16 mouse cellular contexts compared by ENCODE assay signal in genomic region chr14:30922053-30922670, GRCm38 (mm10). TPM values are rescaled to one million over a fixed set of nuclear protein-coding genes. Genes with fewer than 3 reads are reported as not detected.
DNase-seq lines count a peak whose midpoint lies in the region; ATAC-seq and TF ChIP-seq lines count a peak whose summit lies in the region.
"Had no signal": no experiment of that assay in that cellular context is flagged by ENCODE, and none has a peak within 500 bp of the region (broad histone marks: within the 10 kb centered on the region; RNA-seq: fewer than 3 reads in every experiment).

No protein-coding gene starts in this region.

- peak; percentile 70; the same call in 1 of the 2 replicates for ATAC-seq in forebrain, embryonic 14.5 days
- ATAC-seq in lung, embryonic 14.5 days (ENCODE audit: insufficient read depth) = peak; percentile 68; the same call in 1 of the 2 replicates
- no peak for ATAC-seq in liver, embryonic 13.5 days (ENCODE audit: low read depth)
- ATAC-seq in erythroblast, adult 5-6 weeks (replicated peaks; ENCODE audit: low FRiP score, poor library complexity, severe bottlenecking) = no peak

- DNase-seq in forebrain, embryonic 14.5 days (ENCODE audit: low spot score) = peak; percentile 66
- DNase-seq in forebrain, embryonic 10.5 days (ENCODE audit: extremely low spot score, low spot score) = no peak
- DNase-seq in lung, embryonic 14.5 days = no peak
- no peak for DNase-seq in lung, postnatal 4 days
- DNase-seq in adipocyte (ENCODE audit: low spot score) = peak; percentile 57
- DNase-seq in liver, embryonic 13.5 days = no peak
- no peak for DNase-seq in kidney, postnatal 36 days
- DNase-seq: adrenal gland, postnatal 10 days; cerebellum, postnatal 25 days; right cerebral cortex, postnatal 14 days had no signal

- H3K9ac ChIP-seq in forebrain, embryonic 14.5 days (ENCODE audit: low read length) = no peak overlapping the region
- H3K9ac ChIP-seq in lung, embryonic 14.5 days = no peak overlapping the region
- no peak overlapping the region for H3K9ac ChIP-seq in liver, embryonic 13.5 days
- H3K9ac ChIP-seq: embryonic facial prominence, embryonic 15.5 days had no signal

- H3K27ac ChIP-seq in forebrain, embryonic 14.5 days (ENCODE audit: low read depth, low read length) = no peak overlapping the region
- no peak overlapping the region for H3K27ac ChIP-seq in forebrain, embryonic 10.5 days
- H3K27ac ChIP-seq in lung, embryonic 14.5 days (ENCODE audit: low read depth) = 0 out of 2 replicates have a peak overlapping the region, but pooled peaks have one; percentile 33
- no peak overlapping the region for H3K27ac ChIP-seq in liver, embryonic 13.5 days
- H3K27ac ChIP-seq: embryonic facial prominence, embryonic 15.5 days had no signal

- no peak overlapping the region for H3K4me3 ChIP-seq in forebrain, embryonic 14.5 days (ENCODE audit: low read depth, low read length)
- no peak overlapping the region for H3K4me3 ChIP-seq in forebrain, embryonic 10.5 days
- H3K4me3 ChIP-seq in lung, embryonic 14.5 days (ENCODE audit: low read depth, low read length) = no peak overlapping the region
- peak overlapping the region; percentile 32; the same call in 1 of the 2 replicates for H3K4me3 ChIP-seq in liver, embryonic 13.5 days (replicated peaks)
- H3K4me3 ChIP-seq: embryonic facial prominence, embryonic 15.5 days had no signal

- no peak overlapping the region for H3K4me2 ChIP-seq in forebrain, embryonic 14.5 days (ENCODE audit: low read length)
- no peak overlapping the region for H3K4me2 ChIP-seq in lung, embryonic 14.5 days
- H3K4me2 ChIP-seq in liver, embryonic 13.5 days = peak overlapping the region; percentile 43
- H3K4me2 ChIP-seq: embryonic facial prominence, embryonic 15.5 days had no signal

- H3K4me1 ChIP-seq in forebrain, embryonic 14.5 days (ENCODE audit: control insufficient read depth, insufficient read depth, low read length) = no peaks in the 10 kb centered on the region
- peaks cover 10% of the 10 kb centered on the region; the same call in 1 of the 2 replicates for H3K4me1 ChIP-seq in forebrain, embryonic 10.5 days
- H3K4me1 ChIP-seq in lung, embryonic 14.5 days (ENCODE audit: insufficient read depth) = peaks cover 4% of the 10 kb centered on the region; the same call in 1 of the 2 replicates
- 0 out of 2 replicates have a peak, but pooled peaks cover 10% of the 10 kb centered on the region for H3K4me1 ChIP-seq in liver, embryonic 13.5 days (replicated peaks)
- H3K4me1 ChIP-seq: embryonic facial prominence, embryonic 15.5 days had no signal

- WGBS in forebrain, embryonic 14.5 days = 54% methylated on average over 8 of the region's 8 CpGs
- WGBS in forebrain, embryonic 10.5 days = 69% methylated on average over 8 of the region's 8 CpGs
- WGBS in lung, embryonic 14.5 days = 38% methylated on average over 8 of the region's 8 CpGs
- WGBS in liver, embryonic 13.5 days (ENCODE audit: insufficient replicate concordance) = 50% methylated on average over 8 of the region's 8 CpGs

- no peaks in the 10 kb centered on the region for H3K36me3 ChIP-seq in forebrain, embryonic 14.5 days (ENCODE audit: control insufficient read depth, insufficient read depth, low read length)
- H3K36me3 ChIP-seq in forebrain, embryonic 10.5 days (replicated peaks) = no peaks in the 10 kb centered on the region
- H3K36me3 ChIP-seq in lung, embryonic 14.5 days (ENCODE audit: insufficient read depth) = no peaks in the 10 kb centered on the region
- 0 out of 2 replicates have a peak, but pooled peaks cover 4% of the 10 kb centered on the region for H3K36me3 ChIP-seq in liver, embryonic 13.5 days
- H3K36me3 ChIP-seq: embryonic facial prominence, embryonic 15.5 days had no signal

- H3K27me3 ChIP-seq in forebrain, embryonic 14.5 days (replicated peaks; ENCODE audit: control insufficient read depth, insufficient read depth, low read length) = no peaks in the 10 kb centered on the region
- no peaks in the 10 kb centered on the region for H3K27me3 ChIP-seq in forebrain, embryonic 10.5 days (ENCODE audit: poor library complexity, severe bottlenecking)
- H3K27me3 ChIP-seq in lung, embryonic 14.5 days (ENCODE audit: insufficient read depth, low read length) = no peaks in the 10 kb centered on the region
- no peaks in the 10 kb centered on the region for H3K27me3 ChIP-seq in liver, embryonic 13.5 days
- H3K27me3 ChIP-seq: embryonic facial prominence, embryonic 15.5 days had no signal

- TF ChIP-seq CTCF in lung, embryonic 14.5 days (IDR thresholded peaks at IDR 0.05; ENCODE audit: low read depth) = no peak

- no peaks in the 10 kb centered on the region for H3K9me3 ChIP-seq in forebrain, embryonic 14.5 days (replicated peaks; ENCODE audit: control insufficient read depth, low read length)
- no peaks in the 10 kb centered on the region for H3K9me3 ChIP-seq in forebrain, embryonic 10.5 days
- no peaks in the 10 kb centered on the region for H3K9me3 ChIP-seq in lung, embryonic 14.5 days (ENCODE audit: low read depth, low read length)
- no peaks in the 10 kb centered on the region for H3K9me3 ChIP-seq in liver, embryonic 13.5 days (replicated peaks)
- H3K9me3 ChIP-seq: embryonic facial prominence, embryonic 15.5 days had no signal

RNA-seq across cellular contexts. Expression of gene Itih3, which starts 1.4 kb away (rescaled TPM):
- 0.19 and 0.62 TPM in 2 replicates for polyA plus RNA-seq in forebrain, embryonic 14.5 days (2014; fragmentation: Nextera tagmentation; extraction: Ambion mirVana)
- 0.17 and 0.32 TPM in 2 replicates for polyA plus RNA-seq in forebrain, embryonic 10.5 days (2016; fragmentation: Nextera tagmentation; extraction: Ambion mirVana)
- 0.31 and 0.71 TPM in 2 replicates for polyA plus RNA-seq in lung, embryonic 14.5 days (2014; fragmentation: Nextera tagmentation; extraction: Ambion mirVana)
- 114 and 122 TPM in 2 replicates for polyA plus RNA-seq in liver, embryonic 13.5 days (2015; fragmentation: Nextera tagmentation; extraction: Ambion mirVana)
- total RNA-seq in erythroblast, adult 5-6 weeks (2015; ENCODE audit: low replicate concordance) = not detected in 2 replicates
- total RNA-seq in erythroblast, adult 5-6 weeks (2017; ENCODE audit: low replicate concordance) = not detected in 2 replicates
- total RNA-seq: neutrophil, adult 5-6 weeks had no signal

RNA-seq across cellular contexts. Expression of gene Itih1, which starts 20.9 kb away (rescaled TPM):
- polyA plus RNA-seq in forebrain, embryonic 14.5 days (2014; fragmentation: Nextera tagmentation; extraction: Ambion mirVana) = not detected in 2 replicates
- not detected in 2 replicates for polyA plus RNA-seq in forebrain, embryonic 10.5 days (2016; fragmentation: Nextera tagmentation; extraction: Ambion mirVana)
- not detected in 2 replicates for polyA plus RNA-seq in lung, embryonic 14.5 days (2014; fragmentation: Nextera tagmentation; extraction: Ambion mirVana)
- 22.4 and 27.1 TPM in 2 replicates for polyA plus RNA-seq in liver, embryonic 13.5 days (2015; fragmentation: Nextera tagmentation; extraction: Ambion mirVana)
- not detected in 2 replicates for total RNA-seq in erythroblast, adult 5-6 weeks (2015; ENCODE audit: low replicate concordance)
- not detected in 2 replicates for total RNA-seq in erythroblast, adult 5-6 weeks (2017; ENCODE audit: low replicate concordance)
- total RNA-seq: layer of hippocampus, postnatal 14 days; left cerebral cortex, postnatal 36 days; neutrophil, adult 5-6 weeks had no signal
- polyA plus RNA-seq: embryonic facial prominence, embryonic 15.5 days; heart, embryonic 14.5 days had no signal

RNA-seq across cellular contexts. Expression of gene Nek4, which starts 29.0 kb away (rescaled TPM):
- polyA plus RNA-seq in forebrain, embryonic 14.5 days (2014; fragmentation: Nextera tagmentation; extraction: Ambion mirVana) = 11.2 and 15.0 TPM in 2 replicates
- polyA plus RNA-seq in forebrain, embryonic 10.5 days (2016; fragmentation: Nextera tagmentation; extraction: Ambion mirVana) = 24.4 and 25.7 TPM in 2 replicates
- polyA plus RNA-seq in lung, embryonic 14.5 days (2014; fragmentation: Nextera tagmentation; extraction: Ambion mirVana) = 11.9 and 12.3 TPM in 2 replicates
- 5.6 and 6.7 TPM in 2 replicates for polyA plus RNA-seq in liver, embryonic 13.5 days (2015; fragmentation: Nextera tagmentation; extraction: Ambion mirVana)
- 0.38 and 1.0 TPM in 2 replicates for total RNA-seq in erythroblast, adult 5-6 weeks (2015; ENCODE audit: low replicate concordance)
- total RNA-seq in erythroblast, adult 5-6 weeks (2017; ENCODE audit: low replicate concordance) = 2.5 and 4.3 TPM in 2 replicates

RNA-seq across cellular contexts. Expression of gene Itih4, which starts 35.9 kb away (rescaled TPM):
- not detected in 2 replicates for polyA plus RNA-seq in forebrain, embryonic 14.5 days (2014; fragmentation: Nextera tagmentation; extraction: Ambion mirVana)
- not detected in 2 replicates for polyA plus RNA-seq in forebrain, embryonic 10.5 days (2016; fragmentation: Nextera tagmentation; extraction: Ambion mirVana)
- not detected in 2 replicates for polyA plus RNA-seq in lung, embryonic 14.5 days (2014; fragmentation: Nextera tagmentation; extraction: Ambion mirVana)
- polyA plus RNA-seq in liver, embryonic 13.5 days (2015; fragmentation: Nextera tagmentation; extraction: Ambion mirVana) = 25.3 and 27.0 TPM in 2 replicates
- not detected in 2 replicates for total RNA-seq in erythroblast, adult 5-6 weeks (2015; ENCODE audit: low replicate concordance)
- total RNA-seq in erythroblast, adult 5-6 weeks (2017; ENCODE audit: low replicate concordance) = not detected in 2 replicates
- total RNA-seq: layer of hippocampus, postnatal 14 days; left cerebral cortex, postnatal 36 days; neutrophil, adult 5-6 weeks had no signal
- polyA plus RNA-seq: embryonic facial prominence, embryonic 15.5 days had no signal

RNA-seq across cellular contexts. Expression of gene Mustn1, which starts 43.2 kb away (rescaled TPM):
- polyA plus RNA-seq in forebrain, embryonic 14.5 days (2014; fragmentation: Nextera tagmentation; extraction: Ambion mirVana) = 0.74 and 1.0 TPM in 2 replicates
- polyA plus RNA-seq in forebrain, embryonic 10.5 days (2016; fragmentation: Nextera tagmentation; extraction: Ambion mirVana) = 0.22 and 0.49 TPM in 2 replicates
- polyA plus RNA-seq in lung, embryonic 14.5 days (2014; fragmentation: Nextera tagmentation; extraction: Ambion mirVana) = 3.8 and 5.1 TPM in 2 replicates
- 0.56 and 0.60 TPM in 2 replicates for polyA plus RNA-seq in liver, embryonic 13.5 days (2015; fragmentation: Nextera tagmentation; extraction: Ambion mirVana)
- total RNA-seq in erythroblast, adult 5-6 weeks (2015; ENCODE audit: low replicate concordance) = 1.3 TPM in 1 of 2 replicates, not detected in the other
- not detected in 2 replicates for total RNA-seq in erythroblast, adult 5-6 weeks (2017; ENCODE audit: low replicate concordance)

Comparison
In these comparisons a context has a peak if more than half of its experiments do, and no peak if none do; other contexts are left out.
1. DNase-seq: peak in forebrain, embryonic 14.5 days (single experiment) and adipocyte (single experiment); none in forebrain, embryonic 10.5 days (single experiment), lung, embryonic 14.5 days (single experiment), lung, postnatal 4 days (0 of 2), liver, embryonic 13.5 days (single experiment) and kidney, postnatal 36 days (0 of 2).
2. ATAC-seq: peak in forebrain, embryonic 14.5 days (single experiment) and lung, embryonic 14.5 days (single experiment); none in liver, embryonic 13.5 days (single experiment) and erythroblast, adult 5-6 weeks (single experiment).
3. RNA of gene Itih3, which starts 1.4 kb away (polyA plus RNA-seq): 114 to 122 TPM in liver, embryonic 13.5 days; 0.31 to 0.71 TPM in lung, embryonic 14.5 days, 0.17 to 0.32 TPM in forebrain, embryonic 10.5 days and 0.19 to 0.62 TPM in forebrain, embryonic 14.5 days; every median in the first group is over 10 times any median in the second.
4. RNA of gene Itih1, which starts 20.9 kb away (polyA plus RNA-seq): 22.4 to 27.1 TPM in liver, embryonic 13.5 days; not detected in forebrain, embryonic 14.5 days, not detected in forebrain, embryonic 10.5 days and not detected in lung, embryonic 14.5 days; every median in the first group is over 10 times any median in the second.